ENCODE assay signal across 6 mouse cellular contexts in the genomic region with DNA sequence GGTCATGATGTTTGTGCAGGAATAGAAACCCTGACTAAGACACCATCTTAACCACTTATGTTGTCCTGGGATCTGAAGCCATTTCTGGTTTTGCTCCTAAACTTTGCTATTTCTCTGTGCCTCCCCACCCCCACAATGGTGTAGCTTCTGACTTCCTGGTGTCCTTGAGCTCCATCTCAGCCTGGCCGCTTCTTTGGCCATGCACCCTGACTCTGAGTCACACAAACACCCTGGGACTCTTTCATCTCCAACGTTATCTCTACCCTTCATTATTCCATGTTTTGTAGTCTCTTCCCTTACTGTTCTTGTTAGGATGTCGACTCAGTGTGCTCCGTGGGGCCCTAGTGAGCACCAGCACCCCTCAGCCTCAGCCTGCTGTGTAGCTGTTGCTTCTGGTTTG.
"Had no signal": no experiment of that assay in that cellular context is flagged by ENCODE, and none has a peak within 500 bp of the region (broad histone marks: within the 10 kb centered on the region; RNA-seq: fewer than 3 reads in every experiment).

No protein-coding gene starts in this region.

- DNase-seq: lung, adult 2 months; lung, postnatal 14 days; lung, postnatal 36 days; right cerebral cortex, postnatal 14 days; thymus, postnatal 14 days; thymus, postnatal 36 days had no signal
